Mouse (Mus musculus) adrenal gland, postnatal 25 days (tissue): ENCODE measurements around the gene Plagl1. TPM values are rescaled to one million over a fixed set of nuclear protein-coding genes. Genes with fewer than 3 reads are reported as not detected.

Experiments
- DNase-seq: peaks from one replicate; pipeline ENCODE4 v3.0.0; 2021; ENCODE audit warnings: mixed read lengths
- total RNA-seq: library from RNA; stranded (reverse); gene quantifications from 2 replicates; pipeline ENCODE4 v1.2.3, GENCODE M21; 2021

The Plagl1 gene
- total RNA-seq, 1 experiment from 2014 or later: 7.5 TPM

- DNase-seq: peak; percentile 71
These were observed 30.5 kb downstream of the Plagl1 start for GRCm38 (mm10) chr10:13090596-13091424.

- DNase-seq: no peak
These were observed 32.7 kb downstream of the Plagl1 start for GRCm38 (mm10) chr10:13092996-13093395.

- no peak for DNase-seq
These were observed 38.6 kb downstream of the Plagl1 start for GRCm38 (mm10) chr10:13098895-13099294.

- no peak for DNase-seq
These were observed 39.9 kb downstream of the Plagl1 start for GRCm38 (mm10) chr10:13100061-13100648.

- DNase-seq: no peak
These were observed 42.1 kb downstream of the Plagl1 start for GRCm38 (mm10) chr10:13102360-13102759.

GRCm38 (mm10) chr10:13103838-13104237 lies 43.5 kb downstream of the Plagl1 start:
- no peak for DNase-seq

- no peak for DNase-seq
These were observed 46.8 kb downstream of the Plagl1 start for GRCm38 (mm10) chr10:13106909-13107624.

- no peak for DNase-seq
These were observed 47.8 kb downstream of the Plagl1 start for GRCm38 (mm10) chr10:13108021-13108548.

GRCm38 (mm10) chr10:13108847-13109246 lies 48.5 kb downstream of the Plagl1 start:
- no peak for DNase-seq

GRCm38 (mm10) chr10:13109781-13110180 lies 49.5 kb downstream of the Plagl1 start:
- DNase-seq: no peak

- no peak for DNase-seq
These were observed 52.5 kb downstream of the Plagl1 start for GRCm38 (mm10) chr10:13112849-13113248.

- no peak for DNase-seq
These were observed 53.3 kb downstream of the Plagl1 start for GRCm38 (mm10) chr10:13113641-13114040.

- no peak for DNase-seq
These were observed 54.7 kb downstream of the Plagl1 start for GRCm38 (mm10) chr10:13115030-13115429.

- DNase-seq: no peak
These were observed 56.7 kb downstream of the Plagl1 start for GRCm38 (mm10) chr10:13116706-13117665.

GRCm38 (mm10) chr10:13118024-13118769 lies 57.9 kb downstream of the Plagl1 start:
- DNase-seq: no peak

GRCm38 (mm10) chr10:13118770-13119102 lies 58.4 kb downstream of the Plagl1 start:
- no peak for DNase-seq

GRCm38 (mm10) chr10:13119300-13119699 lies 59.0 kb downstream of the Plagl1 start:
- no peak for DNase-seq

- DNase-seq: no peak
These were observed 65.5 kb downstream of the Plagl1 start for GRCm38 (mm10) chr10:13125811-13126210.

GRCm38 (mm10) chr10:13127335-13127734 lies 67.0 kb downstream of the Plagl1 start:
- no peak for DNase-seq

GRCm38 (mm10) chr10:13127946-13128345 lies 67.6 kb downstream of the Plagl1 start:
- DNase-seq: no peak

GRCm38 (mm10) chr10:13133850-13134249 lies 73.5 kb downstream of the Plagl1 start:
- no peak for DNase-seq
